Mouse (Mus musculus): ENCODE measurements around the gene Vmn1r188. TPM values are rescaled to one million over a fixed set of nuclear protein-coding genes. Genes with fewer than 3 reads are reported as not detected.
"Not testable (repeated sequence)": the region's sequence is repeated elsewhere in the genome, so short reads cannot be mapped to it uniquely, and the experiment has no call there.

Gene Vmn1r188
- total and polyA plus RNA-seq, 3 experiments = not detected

DNA sequence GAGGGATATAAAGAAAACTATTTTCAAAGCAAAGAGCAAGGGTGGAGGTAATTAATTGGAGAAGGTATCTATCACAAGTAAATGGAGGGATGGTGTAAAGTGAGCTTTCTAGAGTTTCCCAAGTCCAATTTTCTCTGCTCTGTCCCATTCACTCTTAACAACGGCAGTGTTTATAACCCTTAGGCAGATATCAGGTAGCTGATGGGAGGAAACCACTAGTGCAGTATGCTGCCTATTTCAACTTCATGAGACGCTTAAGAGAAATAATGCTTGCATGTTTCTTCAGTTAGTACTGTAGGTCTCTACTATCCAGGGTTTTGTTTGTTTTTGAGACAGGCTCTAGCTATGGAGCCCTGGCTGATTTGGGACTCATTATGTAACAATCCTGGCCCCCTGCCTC, 46.8 kb upstream of the Vmn1r188 start:
- Histone ChIP-seq H3K4me3 (no peak overlapping the region), H3K27me3 (ENCODE audit: control insufficient read depth, insufficient read depth, low read length) (no peaks in the 10 kb centered on the region), H3K79me2 (replicated peaks; ENCODE audit: control insufficient read depth, insufficient read depth, low read length) (no peaks in the 10 kb centered on the region), H3K36me3 (ENCODE audit: control insufficient read depth, insufficient read depth, low read length) (no peaks in the 10 kb centered on the region), H3K9ac (ENCODE audit: low read depth, low read length) (no peak overlapping the region), H3K27ac (no peak overlapping the region), H3K4me1 (ENCODE audit: control insufficient read depth, insufficient read depth, low read length) (no peaks in the 10 kb centered on the region; the same call in 1 of the 2 replicates)
- intact Hi-C loops (cut with DNase I) = loop anchor here (5.0 to 10.0 kb wide), 2 partner anchors 213 to 1660 kb away; partner anchors contain the start of genes Hist1h1t and Hist1h4c
- DNase-seq = no peak
- no peak for TF ChIP-seq POLR2A (IDR thresholded peaks at IDR 0.05; ENCODE audit: insufficient read depth, low read depth, low read length)
- no peak for TF ChIP-seq CTCF (IDR thresholded peaks at IDR 0.05)
- no peak for TF ChIP-seq EP300 (IDR thresholded peaks at IDR 0.05; ENCODE audit: insufficient read depth, low read depth, low read length)
- WGBS = 81% methylated on average over 2 of the region's 2 CpGs

DNA sequence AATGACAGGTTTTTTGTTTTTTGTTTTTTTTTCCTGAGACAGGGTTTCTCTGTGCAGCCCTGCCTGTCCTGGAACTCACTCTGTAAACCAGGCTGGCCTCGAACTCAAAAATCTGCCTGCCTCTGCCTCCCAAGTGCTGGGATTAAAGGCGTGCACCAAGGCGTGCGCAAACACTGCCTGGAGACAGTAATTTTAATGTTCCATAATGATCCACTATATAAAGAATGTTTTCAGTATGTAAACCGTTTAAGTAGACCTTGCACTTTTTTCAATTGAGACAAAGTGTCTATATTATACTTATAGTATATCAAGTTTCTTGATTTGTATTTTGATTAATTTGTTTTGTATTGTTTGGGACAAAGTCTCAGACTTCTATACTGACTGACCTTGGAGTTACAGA, 44.9 kb upstream of the Vmn1r188 start:
- no peak overlapping the region for H3K9ac ChIP-seq (ENCODE audit: low read depth, low read length)
- no peaks in the 10 kb centered on the region; the same call in 1 of the 2 replicates for H3K4me1 ChIP-seq (ENCODE audit: control insufficient read depth, insufficient read depth, low read length)
- intact Hi-C loops (cut with DNase I) = loop anchor here (5.0 to 10.0 kb wide), 2 partner anchors 215 to 1658 kb away; partner anchors contain the start of genes Hist1h1t and Hist1h4c
- no peak for DNase-seq
- H3K36me3 ChIP-seq (ENCODE audit: control insufficient read depth, insufficient read depth, low read length) = no peaks in the 10 kb centered on the region
- no peak overlapping the region for H3K4me3 ChIP-seq
- no peaks in the 10 kb centered on the region for H3K27me3 ChIP-seq (ENCODE audit: control insufficient read depth, insufficient read depth, low read length)
- 75% methylated on average over 5 of the region's 5 CpGs for WGBS
- TF ChIP-seq CTCF (IDR thresholded peaks at IDR 0.05) = no peak
- no peak for TF ChIP-seq POLR2A (IDR thresholded peaks at IDR 0.05; ENCODE audit: insufficient read depth, low read depth, low read length)
- TF ChIP-seq EP300 (IDR thresholded peaks at IDR 0.05; ENCODE audit: insufficient read depth, low read depth, low read length) = no peak
- H3K27ac ChIP-seq = no peak overlapping the region
- H3K79me2 ChIP-seq (replicated peaks; ENCODE audit: control insufficient read depth, insufficient read depth, low read length) = no peaks in the 10 kb centered on the region

DNA sequence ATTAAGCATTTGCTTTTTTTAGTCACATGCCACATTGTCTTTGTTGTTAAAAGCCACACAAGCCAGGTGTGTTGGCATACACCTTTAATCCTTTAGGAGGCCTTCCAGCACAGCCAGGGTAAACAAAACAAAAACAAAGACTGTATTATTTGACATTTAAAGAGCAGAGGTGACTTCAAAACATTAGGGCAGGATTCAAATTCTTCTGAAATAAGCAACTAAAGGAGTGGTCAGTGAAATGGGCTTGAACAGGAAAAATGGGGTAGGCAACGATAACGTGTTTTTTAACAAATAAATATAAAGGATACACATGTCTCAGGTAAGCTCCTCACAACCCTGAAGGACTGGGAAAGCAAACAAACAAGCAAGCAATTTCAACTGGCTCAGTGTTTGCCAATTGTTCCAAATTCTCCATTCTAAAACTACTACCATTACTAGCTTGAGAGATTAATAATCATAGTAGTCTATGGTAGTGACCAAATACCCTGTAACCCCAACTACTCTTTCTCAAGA, 44.2 kb upstream of the Vmn1r188 start:
- H3K4me3 ChIP-seq = no peak overlapping the region
- no peak for DNase-seq
- no peaks in the 10 kb centered on the region for H3K36me3 ChIP-seq (ENCODE audit: control insufficient read depth, insufficient read depth, low read length)
- no peaks in the 10 kb centered on the region; the same call in 1 of the 2 replicates for H3K4me1 ChIP-seq (ENCODE audit: control insufficient read depth, insufficient read depth, low read length)
- no peaks in the 10 kb centered on the region for H3K27me3 ChIP-seq (ENCODE audit: control insufficient read depth, insufficient read depth, low read length)
- TF ChIP-seq EP300 (IDR thresholded peaks at IDR 0.05; ENCODE audit: insufficient read depth, low read depth, low read length) = no peak
- TF ChIP-seq POLR2A (IDR thresholded peaks at IDR 0.05; ENCODE audit: insufficient read depth, low read depth, low read length) = no peak
- TF ChIP-seq CTCF (IDR thresholded peaks at IDR 0.05) = no peak
- no peak overlapping the region for H3K27ac ChIP-seq
- H3K79me2 ChIP-seq (replicated peaks; ENCODE audit: control insufficient read depth, insufficient read depth, low read length) = no peaks in the 10 kb centered on the region
- no peak overlapping the region for H3K9ac ChIP-seq (ENCODE audit: low read depth, low read length)
- intact Hi-C loops (cut with DNase I) = loop anchor here (2.0 to 10.0 kb wide), 9 partner anchors 215 to 1707 kb away; partner anchors contain the start of genes Hist1h1e, Hist1h1t, Hist1h2ai and Hist1h2ak
- 19% methylated on average over 2 of the region's 2 CpGs for WGBS

- Histone ChIP-seq H3K9ac (ENCODE audit: low read depth, low read length) (peak overlapping the region; percentile 65), H3K4me3 (peak overlapping the region; percentile 53), H3K79me2 (replicated peaks; ENCODE audit: control insufficient read depth, insufficient read depth, low read length) (no peaks in the 10 kb centered on the region), H3K27ac (peak overlapping the region; percentile 44; the same call in 1 of the 2 replicates), H3K4me1 (ENCODE audit: control insufficient read depth, insufficient read depth, low read length) (no peaks in the 10 kb centered on the region; the same call in 1 of the 2 replicates), H3K36me3 (ENCODE audit: control insufficient read depth, insufficient read depth, low read length) (no peaks in the 10 kb centered on the region), H3K27me3 (ENCODE audit: control insufficient read depth, insufficient read depth, low read length) (no peaks in the 10 kb centered on the region)
- TF ChIP-seq EP300 (IDR thresholded peaks at IDR 0.05; ENCODE audit: insufficient read depth, low read depth, low read length) = no peak
- TF ChIP-seq CTCF (IDR thresholded peaks at IDR 0.05) = no peak
- no peak for TF ChIP-seq POLR2A (IDR thresholded peaks at IDR 0.05; ENCODE audit: insufficient read depth, low read depth, low read length)
- intact Hi-C loops (cut with DNase I) = loop anchor here (2.0 to 10.0 kb wide), 7 partner anchors 263 to 1707 kb away; partner anchors contain the start of genes Hist1h1e, Hist1h2ai, Hist1h2ak and Hist1h2bb
- no peak for DNase-seq
- 6% methylated on average over 24 of the region's 24 CpGs for WGBS
Measured at GRCm38 (mm10) chr13:22040464-22041141, 43.6 kb upstream of the Vmn1r188 start.

DNA sequence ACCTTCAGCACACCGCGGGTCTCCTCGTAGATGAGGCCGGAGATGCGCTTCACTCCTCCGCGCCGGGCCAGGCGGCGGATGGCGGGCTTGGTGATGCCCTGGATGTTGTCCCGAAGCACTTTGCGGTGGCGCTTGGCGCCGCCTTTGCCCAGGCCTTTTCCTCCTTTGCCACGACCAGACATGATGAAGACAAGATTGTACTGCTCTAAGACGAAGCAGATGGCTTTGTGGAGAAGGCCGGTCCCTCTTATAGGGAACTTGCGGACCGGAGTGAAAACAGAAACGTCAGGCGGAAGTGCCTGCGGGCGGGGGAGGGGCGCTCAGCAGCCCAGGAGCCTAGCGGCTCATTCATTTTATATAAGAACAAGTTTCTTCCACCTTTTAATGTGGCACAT, 43.1 kb upstream of the Vmn1r188 start, which contains the start of gene Hist1h4i:
TSS of gene Hist1h4i (minus strand) at position 221 of the 395 bp plus-strand sequence.
- intact Hi-C loops (cut with DNase I) = loop anchor here (2.0 to 10.0 kb wide), 7 partner anchors 264 to 1706 kb away; partner anchors contain the start of genes Hist1h1e, Hist1h2ai, Hist1h2ak and Hist1h2bb

More for the DNA sequence above, 43.1 kb upstream of the Vmn1r188 start, which contains the start of gene Hist1h4i:
- Histone ChIP-seq H3K4me3 (peak within 1 kb of the TSS; percentile 53), H3K9ac (ENCODE audit: low read depth, low read length) (peak within 1 kb of the TSS; percentile 65), H3K27ac (peak within 1 kb of the TSS; percentile 44; the same call in 1 of the 2 replicates)
- H3K36me3 ChIP-seq (ENCODE audit: control insufficient read depth, insufficient read depth, low read length); H3K79me2 ChIP-seq (replicated peaks; ENCODE audit: control insufficient read depth, insufficient read depth, low read length); H3K27me3 ChIP-seq (ENCODE audit: control insufficient read depth, insufficient read depth, low read length); H3K4me1 ChIP-seq (ENCODE audit: control insufficient read depth, insufficient read depth, low read length): not testable (repeated sequence)
- DNase-seq = peak; percentile 93 to 97
- peak; percentile 97 for TF ChIP-seq POLR2A (IDR thresholded peaks at IDR 0.05; ENCODE audit: insufficient read depth, low read depth, low read length)
- peak; percentile 95 for TF ChIP-seq EP300 (IDR thresholded peaks at IDR 0.05; ENCODE audit: insufficient read depth, low read depth, low read length)
- under 1% methylated on average over 24 of the region's 27 CpGs for WGBS

Measured in heart, adult 2 months (tissue).